Mouse (Mus musculus) midbrain, embryonic 13.5 days (tissue): ENCODE results near the gene Plk3. TPM values are rescaled to one million over a fixed set of nuclear protein-coding genes. Genes with fewer than 3 reads are reported as not detected.

Source experiments
- ATAC-seq: fragments of 200-750 bp; cut with Nextera tagmentation; 2 replicates; pipeline ENCODE4 v1.8.0; 2017; ENCODE audit warnings: mild to moderate bottlenecking, moderate TSS enrichment, moderate library complexity
- H3K27ac ChIP-seq: fragments of 300-500 bp; sonication (generic); 2 replicates; pipeline ENCODE4 v1.5.1; 2015; ENCODE audit warnings: inconsistent platforms, mild to moderate bottlenecking, moderate library complexity
- H3K27me3 ChIP-seq: fragments of 300-500 bp; sonication (generic); 2 replicates; pipeline ENCODE4 v1.6.1; 2015; ENCODE audit warnings: mild to moderate bottlenecking, inconsistent platforms
- H3K36me3 ChIP-seq: fragments of 300-500 bp; sonication (generic); 2 replicates; pipeline ENCODE4 v1.6.1; 2015; ENCODE audit warnings: mild to moderate bottlenecking, inconsistent platforms
- H3K4me1 ChIP-seq: fragments of 300-500 bp; sonication (generic); replicated peaks from 2 replicates; pipeline ENCODE4 v1.6.1; 2015; ENCODE audit warnings: inconsistent platforms
- H3K4me2 ChIP-seq: fragments of 300-500 bp; sonication (generic); replicated peaks from 2 replicates; pipeline ENCODE4 v1.6.1; 2015; ENCODE audit warnings: moderate library complexity, mild to moderate bottlenecking, inconsistent platforms
- H3K4me3 ChIP-seq: fragments of 300-500 bp; sonication (generic); replicated peaks from 2 replicates; pipeline ENCODE4 v1.5.1; 2015; ENCODE audit warnings: mild to moderate bottlenecking, inconsistent platforms
- H3K9ac ChIP-seq: fragments of 300-500 bp; sonication (generic); replicated peaks from 2 replicates; pipeline ENCODE4 v1.6.1; 2015; ENCODE audit warnings: mild to moderate bottlenecking, inconsistent platforms
- H3K9me3 ChIP-seq: fragments of 300-500 bp; sonication (generic); 2 replicates; pipeline ENCODE4 v1.6.1; 2016; ENCODE audit warnings: mild to moderate bottlenecking, inconsistent platforms
- WGBS: fragments of 180-500 bp; shearing (Covaris S2); methylation state at CpG from one replicate; pipeline ENCODE4 v1.1.7; 2015; 5-methylcytosine and 5-hydroxymethylcytosine counted together
- polyA plus RNA-seq: library from polyadenylated mRNA; unstranded; fragments of >200 nt; fragmentation: Nextera tagmentation; extraction: Ambion mirVana; gene quantifications from 2 replicates; pipeline ENCODE4 v1.2.1, GENCODE M21; 2015

Plk3 gene
- polyA plus RNA-seq, 1 experiment from 2014 or later: 18.6 TPM

GRCm38 (mm10) chr4:117124518-117125347 lies 9.0 kb downstream of the Plk3 start:
- H3K4me1 ChIP-seq: peaks cover 29% of the 10 kb centered on the region
- peaks cover 22% of the 10 kb centered on the region for H3K36me3 ChIP-seq
- H3K27ac ChIP-seq: peak overlapping the region; percentile 80
- ATAC-seq: no peak
- H3K4me3 ChIP-seq: no peak overlapping the region
- 75% methylated on average over 14 of the region's 14 CpGs for WGBS
- peak overlapping the region; percentile 59 for H3K9ac ChIP-seq
- no peaks in the 10 kb centered on the region for H3K27me3 ChIP-seq
- H3K9me3 ChIP-seq: no peaks in the 10 kb centered on the region
- 0 out of 2 replicates have a peak overlapping the region, but pooled peaks have one; percentile 9 for H3K4me2 ChIP-seq

GRCm38 (mm10) chr4:117124218-117124517 lies 9.6 kb downstream of the Plk3 start:
- Histone ChIP-seq H3K4me2 (no peak overlapping the region), H3K4me1 (peaks cover 32% of the 10 kb centered on the region), H3K27me3 (no peaks in the 10 kb centered on the region), H3K27ac (no peak overlapping the region), H3K4me3 (no peak overlapping the region), H3K9ac (0 out of 2 replicates have a peak overlapping the region, but pooled peaks have one; percentile 59), H3K36me3 (peaks cover 16% of the 10 kb centered on the region), H3K9me3 (no peaks in the 10 kb centered on the region)
- 90% methylated on average over 3 of the region's 3 CpGs for WGBS
- ATAC-seq: no peak

- Histone ChIP-seq H3K27me3 (no peaks in the 10 kb centered on the region), H3K36me3 (peaks cover 12% of the 10 kb centered on the region), H3K9me3 (no peaks in the 10 kb centered on the region), H3K27ac (no peak overlapping the region), H3K9ac (no peak overlapping the region), H3K4me1 (peaks cover 32% of the 10 kb centered on the region), H3K4me2 (no peak overlapping the region), H3K4me3 (no peak overlapping the region)
- ATAC-seq: no peak
- WGBS: 93% methylated on average over 7 of the region's 9 CpGs
Measured at GRCm38 (mm10) chr4:117123546-117124217, 10.1 kb downstream of the Plk3 start.

GRCm38 (mm10) chr4:117122209-117122608 lies 11.6 kb downstream of the Plk3 start:
- H3K4me3 ChIP-seq: no peak overlapping the region
- no peak overlapping the region for H3K27ac ChIP-seq
- H3K4me1 ChIP-seq: peaks cover 32% of the 10 kb centered on the region
- no peaks in the 10 kb centered on the region for H3K36me3 ChIP-seq
- WGBS: 79% methylated on average over 4 of the region's 4 CpGs
- no peak overlapping the region for H3K9ac ChIP-seq
- H3K9me3 ChIP-seq: no peaks in the 10 kb centered on the region
- ATAC-seq: no peak
- no peak overlapping the region for H3K4me2 ChIP-seq
- no peaks in the 10 kb centered on the region for H3K27me3 ChIP-seq

- no peaks in the 10 kb centered on the region for H3K27me3 ChIP-seq
- ATAC-seq: peak; percentile 96
- no peaks in the 10 kb centered on the region for H3K36me3 ChIP-seq
- H3K4me2 ChIP-seq: peak overlapping the region; percentile 100
- peak overlapping the region; percentile 71 for H3K4me3 ChIP-seq
- H3K27ac ChIP-seq: peak overlapping the region; percentile 92
- H3K9me3 ChIP-seq: no peaks in the 10 kb centered on the region
- H3K4me1 ChIP-seq: peaks cover 28% of the 10 kb centered on the region
- peak overlapping the region; percentile 83 for H3K9ac ChIP-seq
- under 1% methylated on average over 69 of the region's 69 CpGs for WGBS
Measured at GRCm38 (mm10) chr4:117120445-117121414, 13.0 kb downstream of the Plk3 start.

GRCm38 (mm10) chr4:117120052-117120444 lies 13.7 kb downstream of the Plk3 start:
- Histone ChIP-seq H3K36me3 (peaks cover 5% of the 10 kb centered on the region; the same call in 1 of the 2 replicates), H3K4me3 (peak overlapping the region; percentile 71), H3K27ac (peak overlapping the region; percentile 92), H3K27me3 (no peaks in the 10 kb centered on the region), H3K9me3 (no peaks in the 10 kb centered on the region), H3K4me2 (peak overlapping the region; percentile 100), H3K9ac (peak overlapping the region; percentile 83), H3K4me1 (peaks cover 21% of the 10 kb centered on the region)
- peak; percentile 32 for ATAC-seq
- 6% methylated on average over 10 of the region's 10 CpGs for WGBS

- WGBS: 76% methylated on average over 5 of the region's 5 CpGs
- no peaks in the 10 kb centered on the region for H3K9me3 ChIP-seq
- ATAC-seq: no peak
Measured at GRCm38 (mm10) chr4:117119636-117120035, 14.1 kb downstream of the Plk3 start.

GRCm38 (mm10) chr4:117117931-117118330 lies 15.8 kb downstream of the Plk3 start:
- Histone ChIP-seq H3K27ac (no peak overlapping the region), H3K9me3 (no peaks in the 10 kb centered on the region), H3K4me2 (no peak overlapping the region), H3K9ac (no peak overlapping the region), H3K4me3 (no peak overlapping the region), H3K4me1 (peaks cover 13% of the 10 kb centered on the region), H3K36me3 (peaks cover 15% of the 10 kb centered on the region), H3K27me3 (no peaks in the 10 kb centered on the region)
- no peak for ATAC-seq
- 95% methylated on average over 7 of the region's 7 CpGs for WGBS

More at GRCm38 (mm10) chr4:117119636-117120035, 14.1 kb downstream of the Plk3 start:
- H3K4me1 ChIP-seq: peaks cover 17% of the 10 kb centered on the region
- H3K4me2 ChIP-seq: peak overlapping the region; percentile 100
- H3K27ac ChIP-seq: peak overlapping the region; percentile 92
- no peaks in the 10 kb centered on the region for H3K27me3 ChIP-seq
- peak overlapping the region; percentile 71 for H3K4me3 ChIP-seq
- H3K9ac ChIP-seq: peak overlapping the region; percentile 83
- H3K36me3 ChIP-seq: peaks cover 9% of the 10 kb centered on the region; the same call in 1 of the 2 replicates

- Histone ChIP-seq H3K4me2 (no peak overlapping the region), H3K9ac (no peak overlapping the region), H3K27ac (no peak overlapping the region), H3K4me1 (peaks cover 6% of the 10 kb centered on the region), H3K27me3 (no peaks in the 10 kb centered on the region), H3K9me3 (no peaks in the 10 kb centered on the region), H3K36me3 (peaks cover 34% of the 10 kb centered on the region), H3K4me3 (no peak overlapping the region)
- 85% methylated on average over 5 of the region's 5 CpGs for WGBS
- no peak for ATAC-seq
Measured at GRCm38 (mm10) chr4:117115592-117115991, 18.2 kb downstream of the Plk3 start.

- no peaks in the 10 kb centered on the region for H3K27me3 ChIP-seq
- no peak overlapping the region for H3K4me2 ChIP-seq
- no peaks in the 10 kb centered on the region for H3K4me1 ChIP-seq
- no peak overlapping the region for H3K9ac ChIP-seq
- H3K27ac ChIP-seq: no peak overlapping the region
- H3K36me3 ChIP-seq: peaks cover 53% of the 10 kb centered on the region
- 58% methylated on average over 1 of the region's 1 CpGs for WGBS
- no peak for ATAC-seq
- H3K9me3 ChIP-seq: no peaks in the 10 kb centered on the region
- no peak overlapping the region for H3K4me3 ChIP-seq
Measured at GRCm38 (mm10) chr4:117113237-117113636, 20.5 kb downstream of the Plk3 start.

GRCm38 (mm10) chr4:117110985-117111384 lies 22.8 kb downstream of the Plk3 start:
- Histone ChIP-seq H3K4me1 (no peaks in the 10 kb centered on the region), H3K4me2 (no peak overlapping the region), H3K9ac (no peak overlapping the region), H3K9me3 (no peaks in the 10 kb centered on the region), H3K27me3 (no peaks in the 10 kb centered on the region), H3K36me3 (peaks cover 58% of the 10 kb centered on the region), H3K27ac (no peak overlapping the region), H3K4me3 (no peak overlapping the region)
- 93% methylated on average over 11 of the region's 11 CpGs for WGBS
- no peak for ATAC-seq
